Mouse (Mus musculus) kidney, adult 18-20 months (tissue): Measurements from ENCODE around the gene Pglyrp2.
A peak's percentile ranks its signal among the peaks of the same experiment; 100 is the strongest.

Experiments used
- DNase-seq: peaks from one replicate; pipeline ENCODE4 v3.0.0; 2021

Pglyrp2 gene

GRCm38 (mm10) chr17:32402011-32402778, 21.8 kb downstream of the Pglyrp2 start:
- no peak for DNase-seq

DNA sequence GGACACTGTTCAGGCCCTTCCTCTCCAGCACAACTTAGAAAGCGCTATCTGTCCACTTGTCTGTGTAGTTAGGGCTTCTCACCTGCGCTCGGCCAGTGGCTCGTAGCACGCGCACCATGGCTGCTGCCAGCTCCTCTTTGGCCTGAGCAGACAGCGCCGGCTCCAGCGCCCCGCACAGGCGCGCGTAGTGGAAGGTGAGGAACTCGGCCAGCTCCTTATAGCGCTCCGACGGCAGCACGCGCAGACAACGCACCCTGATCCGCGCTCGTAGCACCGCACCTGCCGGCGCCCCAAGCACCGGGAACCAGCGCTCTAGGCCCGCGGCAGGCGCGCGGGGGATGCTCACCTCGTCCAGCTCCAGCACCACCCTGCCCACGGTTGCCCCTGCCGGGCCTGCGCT, 27.7 kb downstream of the Pglyrp2 start:
- peak; percentile 8 for DNase-seq

GRCm38 (mm10) chr17:32393944-32394343, 30.0 kb downstream of the Pglyrp2 start:
- DNase-seq, result no peak

DNA sequence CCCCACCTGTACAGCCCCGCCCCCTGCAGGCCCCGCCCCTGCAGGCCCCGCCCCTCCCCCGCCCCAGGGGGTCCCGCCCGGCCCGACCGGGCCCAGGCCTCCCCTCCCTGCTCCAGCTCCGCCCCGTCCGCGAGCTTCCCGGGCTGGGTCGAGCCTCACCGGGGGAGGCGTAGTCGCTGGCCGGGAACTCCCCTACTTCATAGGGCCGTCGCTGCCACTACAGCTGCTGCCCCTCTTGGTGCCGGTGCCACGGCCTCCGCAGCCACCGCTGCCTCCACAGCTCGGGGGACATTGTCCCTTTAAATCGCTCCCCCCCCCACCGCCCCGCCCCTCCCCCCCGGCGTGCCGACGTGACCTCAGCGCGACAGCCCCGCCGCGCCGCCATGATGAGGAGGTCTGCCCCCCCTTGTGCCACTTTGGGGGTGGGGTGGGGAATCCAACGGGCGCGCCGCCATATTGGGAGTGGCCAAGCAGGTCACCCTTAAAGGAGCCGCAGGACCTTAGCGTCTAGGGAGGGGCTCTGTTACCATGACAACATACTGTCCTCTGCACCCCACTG, 34.8 kb downstream of the Pglyrp2 start, which contains the start of gene Wiz:
Gene Wiz (minus strand): TSS at position 339 of the 559 bp plus-strand sequence.
- DNase-seq, result peak; percentile 96

DNA sequence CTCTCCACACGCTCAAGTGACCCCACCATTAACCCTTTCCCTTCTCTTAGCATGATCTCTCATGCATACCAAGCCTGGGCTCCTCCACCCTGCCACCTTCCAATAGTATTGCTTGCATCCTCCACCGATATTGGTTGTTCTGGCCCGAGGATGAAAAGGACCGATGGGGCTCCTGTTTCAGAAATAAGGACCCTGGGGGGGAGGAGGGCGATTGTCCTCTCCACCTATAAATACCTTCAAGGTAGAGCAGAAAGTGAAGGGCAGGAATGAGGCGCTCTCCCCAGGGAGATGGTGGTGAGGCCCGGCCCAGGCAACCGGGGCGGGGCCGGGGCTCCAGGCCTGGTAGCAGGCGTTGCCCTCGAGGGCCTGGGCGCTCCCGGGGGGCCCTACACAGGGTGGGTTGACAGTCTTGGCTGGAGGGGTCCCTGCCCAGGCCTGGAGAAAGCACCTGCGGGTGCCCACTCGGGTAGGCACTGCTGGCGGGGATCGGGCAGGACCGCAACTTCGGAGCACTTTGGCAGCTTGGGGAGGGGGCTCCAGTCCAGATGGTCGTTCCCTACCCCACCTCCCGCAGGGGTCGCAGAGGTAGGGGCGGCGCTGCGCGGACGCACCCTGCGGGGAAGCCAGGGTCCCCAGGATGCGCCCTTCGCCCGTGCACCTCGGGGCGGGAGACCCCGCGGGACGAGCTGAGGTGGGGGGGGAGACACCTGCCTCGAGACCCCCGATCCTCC, 35.4 kb downstream of the Pglyrp2 start:
- DNase-seq, result peak; percentile 55

- DNase-seq, result no peak
These were observed 36.0 kb downstream of the Pglyrp2 start for GRCm38 (mm10) chr17:32387986-32388369.

GRCm38 (mm10) chr17:32386659-32387432, 37.1 kb downstream of the Pglyrp2 start:
- peak; percentile 56 for DNase-seq

- no peak for DNase-seq
These were observed 40.3 kb downstream of the Pglyrp2 start for GRCm38 (mm10) chr17:32383661-32384060.

- no peak for DNase-seq
These were observed 41.4 kb downstream of the Pglyrp2 start for GRCm38 (mm10) chr17:32382576-32382975.

DNA sequence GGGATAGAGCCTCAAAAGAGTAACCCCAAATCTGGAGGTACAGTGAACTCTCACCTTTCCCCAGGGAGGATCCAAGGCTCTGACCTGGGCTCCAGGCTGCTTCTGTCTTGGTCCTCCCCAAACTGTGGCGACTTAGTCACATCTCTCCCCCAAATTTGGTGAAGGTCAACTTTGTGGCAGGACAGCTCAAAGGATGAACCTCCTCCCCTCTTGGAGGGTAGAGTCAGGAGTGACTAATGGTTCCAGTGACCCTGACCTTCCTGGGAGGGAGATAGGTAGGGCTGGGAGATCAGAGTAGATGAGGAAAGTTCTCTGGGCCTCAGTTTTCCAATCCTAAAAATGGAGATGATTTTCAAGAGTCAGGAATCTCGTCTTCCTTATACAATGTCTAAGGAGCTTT, 45.2 kb downstream of the Pglyrp2 start:
- no peak for DNase-seq

DNA sequence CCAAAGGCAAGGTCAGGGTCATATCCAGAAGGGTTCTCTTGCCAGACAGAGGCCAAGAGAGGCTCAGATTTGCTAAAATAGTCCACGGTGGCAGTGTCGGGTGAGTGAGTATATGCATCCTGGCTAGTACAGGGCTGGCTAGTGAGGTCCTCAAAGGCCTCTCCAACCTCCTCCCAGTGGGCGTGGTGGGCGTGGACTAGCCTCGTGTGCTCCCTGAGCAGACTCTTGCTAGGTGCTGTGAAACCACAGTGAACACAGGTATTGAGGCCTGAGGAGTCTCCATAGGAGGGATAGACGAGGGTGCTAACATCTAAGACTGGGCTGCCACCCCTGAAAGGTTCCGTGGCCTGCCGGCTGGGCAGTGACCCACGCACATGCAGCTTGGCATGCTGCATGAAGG, 46.8 kb downstream of the Pglyrp2 start:
- DNase-seq, result no peak

- DNase-seq, result no peak
These were observed 47.5 kb downstream of the Pglyrp2 start for GRCm38 (mm10) chr17:32376475-32376874.

DNA sequence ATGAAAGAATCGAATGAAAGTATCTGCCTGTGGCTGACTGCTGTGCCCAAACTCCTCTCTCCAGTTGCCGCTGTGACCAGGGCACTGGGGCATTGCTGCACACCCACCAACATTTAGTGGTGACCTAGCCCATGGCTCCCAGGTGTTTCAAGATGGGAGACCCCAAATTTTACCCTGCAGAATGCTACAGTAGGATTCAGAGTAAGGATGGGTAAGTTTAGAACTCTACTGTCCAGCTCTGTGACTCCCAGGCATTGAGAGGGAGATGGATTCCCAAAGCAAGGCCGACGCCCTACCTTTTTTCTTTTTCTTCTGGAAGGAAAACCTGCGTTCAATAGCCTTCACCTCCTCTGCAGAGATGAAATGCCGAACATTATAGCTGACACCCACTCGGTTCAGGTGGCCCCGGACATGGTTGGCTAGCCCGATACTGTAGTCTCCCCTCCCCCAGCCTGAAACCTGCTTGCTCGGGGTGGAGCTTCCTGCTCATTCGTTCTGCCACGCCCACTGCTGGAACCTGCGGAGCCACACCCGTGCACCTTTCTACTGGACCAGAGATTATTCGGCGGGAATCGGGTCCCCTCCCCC, 54.9 kb downstream of the Pglyrp2 start:
- DNase-seq, result no peak

GRCm38 (mm10) chr17:32367706-32368105, 56.3 kb downstream of the Pglyrp2 start:
- DNase-seq, result no peak

DNA sequence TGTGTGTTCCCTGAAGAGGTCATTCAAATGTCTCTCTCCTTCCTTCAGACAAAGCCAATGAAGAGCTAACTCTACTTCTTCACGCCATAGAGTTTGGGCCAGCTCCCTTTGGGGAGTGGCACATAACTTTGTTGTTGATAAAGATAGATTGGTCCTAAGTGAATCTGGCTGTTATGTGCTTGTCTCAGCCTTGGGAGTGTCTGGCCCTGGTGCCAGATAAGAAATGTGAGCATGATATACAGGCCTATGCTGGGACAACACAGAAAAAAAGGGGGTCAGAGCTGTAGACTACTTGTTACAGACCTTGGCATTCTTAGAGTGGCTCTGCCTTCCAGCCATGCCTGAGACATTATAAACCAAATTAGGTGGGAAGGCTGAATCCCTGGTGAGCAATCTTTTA, 58.7 kb downstream of the Pglyrp2 start:
- DNase-seq, result no peak

DNA sequence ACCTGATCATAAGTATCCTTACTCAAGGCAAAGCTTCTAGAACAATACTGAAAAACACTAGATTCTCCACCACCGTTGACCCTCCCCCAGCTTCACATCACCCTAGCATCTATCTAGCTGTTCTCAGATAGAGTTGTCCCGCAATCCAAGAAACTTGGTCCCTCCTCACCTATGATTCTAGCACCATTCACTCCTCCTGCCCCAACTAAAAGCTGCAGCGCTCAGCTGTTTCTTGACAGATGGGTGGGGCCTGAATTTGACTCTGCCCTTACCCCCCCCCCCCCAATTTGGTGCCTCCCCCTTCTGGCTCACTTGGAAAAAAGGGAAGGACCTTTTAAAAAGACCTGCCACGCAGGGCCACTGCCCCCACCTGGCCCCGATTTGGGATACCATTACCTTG, 59.1 kb downstream of the Pglyrp2 start:
- DNase-seq, result no peak

- peak; percentile 90 for DNase-seq
These were observed 59.6 kb downstream of the Pglyrp2 start for GRCm38 (mm10) chr17:32364331-32364730.

DNA sequence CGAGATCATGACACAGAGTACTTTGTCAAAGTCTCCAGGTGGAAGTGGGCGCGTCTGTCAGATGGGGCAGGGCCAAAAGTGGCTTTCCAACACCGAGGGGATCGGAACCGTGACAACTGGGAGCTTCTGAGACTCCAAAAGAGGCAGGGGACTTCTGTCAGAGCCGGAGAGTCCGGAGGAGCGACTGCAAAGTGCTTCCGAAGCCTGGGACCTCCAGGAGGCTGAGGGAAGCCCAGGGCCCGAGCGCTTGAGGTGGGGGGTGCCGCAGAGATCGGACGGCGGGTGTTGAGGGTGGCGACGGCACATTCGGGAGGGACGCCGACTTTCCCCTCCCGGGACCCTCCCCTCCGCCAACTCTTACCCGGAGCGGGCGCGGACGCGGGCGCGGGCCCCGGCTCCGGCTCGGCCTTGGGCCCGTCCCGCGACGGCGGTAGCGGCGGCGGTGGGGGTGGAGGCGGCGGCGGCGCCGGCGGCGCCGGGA, 60.1 kb downstream of the Pglyrp2 start:
- DNase-seq, result peak; percentile 36

DNA sequence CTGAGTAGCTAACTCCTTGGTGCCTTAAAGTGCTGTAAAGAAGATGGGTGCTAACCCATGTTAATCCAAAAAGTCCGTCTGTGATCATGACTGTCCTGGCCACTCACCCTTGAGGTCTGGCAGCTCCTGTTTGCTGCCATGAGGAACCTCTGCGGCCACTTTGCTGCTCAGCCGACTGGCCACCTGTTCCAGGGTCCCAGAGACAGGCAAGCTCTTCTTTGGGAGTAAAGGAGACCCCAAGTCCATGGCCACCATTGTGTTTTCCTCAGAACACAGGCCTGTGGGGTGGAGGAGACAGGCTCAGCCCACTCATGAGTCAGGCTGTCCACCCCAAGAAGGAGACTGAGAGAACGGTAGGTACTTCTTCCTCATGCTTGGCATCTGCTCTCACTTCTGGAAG, 61.3 kb downstream of the Pglyrp2 start:
- DNase-seq, result no peak
